Mouse (Mus musculus): Measurements from ENCODE around the gene Rnf2.
A peak's percentile ranks its signal among the peaks of the same experiment; 100 is the strongest.

The Rnf2 gene

GRCm38 (mm10) chr1:151500531-151501361 is at the start of gene Rnf2:
Gene Rnf2 (minus strand): TSS chr1:151500955.
- peak; percentile 96 for DNase-seq

- DNase-seq = no peak
These were observed 49.0 kb upstream of the Rnf2 start for GRCm38 (mm10) chr1:151549794-151550193.

GRCm38 (mm10) chr1:151548896-151549610 is 48.3 kb upstream of the Rnf2 start:
- no peak for DNase-seq

GRCm38 (mm10) chr1:151545571-151545970 is 44.8 kb upstream of the Rnf2 start:
- DNase-seq = no peak

- DNase-seq = no peak
These were observed 43.8 kb upstream of the Rnf2 start for GRCm38 (mm10) chr1:151544581-151544980.

- no peak for DNase-seq
These were observed 43.2 kb upstream of the Rnf2 start for GRCm38 (mm10) chr1:151543796-151544477.

GRCm38 (mm10) chr1:151526701-151527100 is 25.9 kb upstream of the Rnf2 start:
- no peak for DNase-seq

GRCm38 (mm10) chr1:151517571-151518250 is 17.0 kb upstream of the Rnf2 start:
- DNase-seq = no peak

GRCm38 (mm10) chr1:151516871-151517270 is 16.1 kb upstream of the Rnf2 start:
- no peak for DNase-seq

GRCm38 (mm10) chr1:151515733-151516132 is 15.0 kb upstream of the Rnf2 start:
- DNase-seq = no peak

GRCm38 (mm10) chr1:151514119-151514518 is 13.4 kb upstream of the Rnf2 start:
- no peak for DNase-seq

GRCm38 (mm10) chr1:151510811-151511210 is 10.1 kb upstream of the Rnf2 start:
- DNase-seq = no peak

- DNase-seq = peak; percentile 65
These were observed 797 bp downstream of the Rnf2 start for GRCm38 (mm10) chr1:151499815-151500501.

- DNase-seq = no peak
These were observed 2.4 kb downstream of the Rnf2 start for GRCm38 (mm10) chr1:151498381-151498780.

GRCm38 (mm10) chr1:151497942-151498341 is 2.8 kb downstream of the Rnf2 start:
- DNase-seq = no peak

GRCm38 (mm10) chr1:151497028-151497427 is 3.7 kb downstream of the Rnf2 start:
- peak; percentile 56 for DNase-seq

- no peak for DNase-seq
These were observed 5.0 kb downstream of the Rnf2 start for GRCm38 (mm10) chr1:151495635-151496285.

GRCm38 (mm10) chr1:151494711-151495110 is 6.0 kb downstream of the Rnf2 start:
- no peak for DNase-seq

GRCm38 (mm10) chr1:151493826-151494225 is 6.9 kb downstream of the Rnf2 start:
- DNase-seq = no peak

- no peak for DNase-seq
These were observed 8.3 kb downstream of the Rnf2 start for GRCm38 (mm10) chr1:151492419-151492818.

- peak; percentile 20 for DNase-seq
These were observed 10.9 kb downstream of the Rnf2 start for GRCm38 (mm10) chr1:151489806-151490205.

- DNase-seq = no peak
These were observed 16.0 kb downstream of the Rnf2 start for GRCm38 (mm10) chr1:151484754-151485153.

All from thymus, postnatal 25 days (tissue).